Mouse (Mus musculus) heart, postnatal 14 days (tissue): Measurements from ENCODE around the gene Banf1. TPM values are rescaled to one million over a fixed set of nuclear protein-coding genes. Genes with fewer than 3 reads are reported as not detected.

Source experiments
- DNase-seq, 2 experiments: peaks; one replicate each; pipeline ENCODE4 v3.0.0; 2021 to 2022
- intact Hi-C: fragments of 180-260 bp; cut with DNase I; formaldehyde crosslinking; loops from one replicate; pipeline ENCODE4 v1.15.1; 2025
- total RNA-seq, 2 experiments: library from RNA; stranded (reverse); gene quantifications; 2 replicates each; pipeline ENCODE4 v1.2.3; 2021

Gene Banf1
- total RNA-seq, 2 experiments from 2014 or later = 115 to 145 TPM

- no peak for DNase-seq
- intact Hi-C loops = no loop called here
Observed at GRCm38 (mm10) chr19:5334741-5335140, 32.2 kb downstream of the Banf1 start.

- intact Hi-C loops = no loop called here
- no peak for DNase-seq
Observed at GRCm38 (mm10) chr19:5327970-5328369, 39.0 kb downstream of the Banf1 start.

GRCm38 (mm10) chr19:5323801-5324200 lies 43.2 kb downstream of the Banf1 start:
- intact Hi-C loops = no loop called here
- DNase-seq = no peak

Other genes with a start within 250 kb of the Banf1 start
- 10 to 100 TPM; 41.3 to 44.8 TPM for gene Klc2, start 248.6 kb downstream of the Banf1 start, total RNA-seq
- 10 to 100 TPM; 21.5 to 22.1 TPM for gene Pacs1, start 94.0 kb downstream of the Banf1 start, total RNA-seq
- 100 to 1,000 TPM; 109 to 116 TPM for gene Sf3b2, start 71.7 kb downstream of the Banf1 start, total RNA-seq
- gene Gal3st3, start 68.8 kb downstream of the Banf1 start, total RNA-seq = 10 to 100 TPM; 20.0 to 23.8 TPM
- not detected for gene Catsper1, start 31.4 kb downstream of the Banf1 start, total RNA-seq
- gene Cst6, start 17.6 kb downstream of the Banf1 start, total RNA-seq = 1 to 10 TPM; 4.6 to 4.9 TPM
- 10 to 100 TPM; 21.5 to 22.6 TPM for gene Eif1ad, start 427 bp downstream of the Banf1 start, total RNA-seq
- gene Sart1, start 21.5 kb upstream of the Banf1 start, total RNA-seq = 10 to 100 TPM; 47.5 to 49.5 TPM
- under 1 TPM; 0.31 to 0.90 TPM for gene Tsga10ip, start 35.4 kb upstream of the Banf1 start, total RNA-seq
- gene Drap1, start 57.8 kb upstream of the Banf1 start, total RNA-seq = 100 to 1,000 TPM; 252 to 264 TPM
- gene AI837181, start 58.0 kb upstream of the Banf1 start, total RNA-seq = 10 to 100 TPM; 39.9 to 41.9 TPM
- gene Fosl1, start 80.4 kb upstream of the Banf1 start, total RNA-seq = not detected
- 10 to 100 TPM in 1 of 2 experiments, 1 to 10 TPM in 1; 10.0 to 11.2 TPM for gene Ccdc85b, start 90.7 kb upstream of the Banf1 start, total RNA-seq
- gene Fibp, start 93.4 kb upstream of the Banf1 start, total RNA-seq = 10 to 100 TPM; 55.7 to 63.2 TPM
- gene Ctsw, start 101.3 kb upstream of the Banf1 start, total RNA-seq = under 1 TPM in 1 of 2 experiments, not detected in 1; 0.71 TPM
- 10 to 100 TPM; 17.9 to 18.3 TPM for gene Efemp2, start 106.8 kb upstream of the Banf1 start, total RNA-seq
- 10 to 100 TPM; 22.2 to 24.9 TPM for gene Mus81, start 121.2 kb upstream of the Banf1 start, total RNA-seq
- gene Cfl1, start 123.3 kb upstream of the Banf1 start, total RNA-seq = 100 to 1,000 TPM; 274 to 350 TPM
- gene 1700020D05Rik, start 136.6 kb upstream of the Banf1 start, total RNA-seq = 1 to 10 TPM in 1 of 2 experiments, under 1 TPM in 1; 0.93 to 1.2 TPM
- 1 to 10 TPM; 6.6 to 8.5 TPM for gene Snx32, start 143.4 kb upstream of the Banf1 start, total RNA-seq
- not detected for gene Ovol1, start 193.5 kb upstream of the Banf1 start, total RNA-seq
- 1 to 10 TPM; 2.3 to 3.5 TPM for gene Ap5b1, start 200.9 kb upstream of the Banf1 start, total RNA-seq
- 10 to 100 TPM; 50.8 to 51.8 TPM for gene Rnaseh2c, start 234.7 kb upstream of the Banf1 start, total RNA-seq
- 10 to 100 TPM; 28.4 to 30.8 TPM for gene Kat5, start 243.1 kb upstream of the Banf1 start, total RNA-seq